Mouse (Mus musculus) brain, embryonic 14.5 days (tissue): ENCODE measurements around the gene Gabrp.

ENCODE experiments used
- CTCF ChIP-seq: fragments of 200-500 bp; IDR thresholded peaks from 2 replicates; pipeline ENCODE4 v1.5.1; 2012; ENCODE audit warnings: inconsistent platforms, mild to moderate bottlenecking, moderate library complexity, borderline replicate concordance; ENCODE audit not compliant: insufficient read depth, insufficient read length; ENCODE audit errors: extremely low read depth
- POLR2A ChIP-seq: fragments of 200-500 bp; IDR thresholded peaks from 2 replicates; pipeline ENCODE4 v1.6.1; 2012; ENCODE audit warnings: mild to moderate bottlenecking, inconsistent platforms, borderline replicate concordance; ENCODE audit not compliant: poor library complexity, insufficient read depth, insufficient read length, severe bottlenecking; ENCODE audit errors: extremely low read depth

- TF ChIP-seq CTCF = no peak
- TF ChIP-seq POLR2A = no peak
Observed at GRCm38 (mm10) chr11:33603174-33603573, 24.4 kb upstream of the Gabrp start.
